Mouse (Mus musculus) CD4-positive, CD25-positive, alpha-beta regulatory T cell, adult 4 months (primary cell): ENCODE results near the gene Hist1h2ah. TPM values are rescaled to one million over a fixed set of nuclear protein-coding genes. Genes with fewer than 3 reads are reported as not detected.
"Not testable (repeated sequence)": the region's sequence is repeated elsewhere in the genome, so short reads cannot be mapped to it uniquely, and the experiment has no call there.

Experiments
- ATAC-seq: one replicate; pipeline ENCODE4 v1.8.0; 2017
- polyA plus RNA-seq, 2 experiments: library from polyadenylated mRNA; unstranded; fragments of 100-300 nt; shearing (Covaris generic); gene quantifications; one replicate each; pipeline ENCODE4 v1.2.1; 2017

Gene Hist1h2ah
- polyA plus RNA-seq, result not detected

DNA sequence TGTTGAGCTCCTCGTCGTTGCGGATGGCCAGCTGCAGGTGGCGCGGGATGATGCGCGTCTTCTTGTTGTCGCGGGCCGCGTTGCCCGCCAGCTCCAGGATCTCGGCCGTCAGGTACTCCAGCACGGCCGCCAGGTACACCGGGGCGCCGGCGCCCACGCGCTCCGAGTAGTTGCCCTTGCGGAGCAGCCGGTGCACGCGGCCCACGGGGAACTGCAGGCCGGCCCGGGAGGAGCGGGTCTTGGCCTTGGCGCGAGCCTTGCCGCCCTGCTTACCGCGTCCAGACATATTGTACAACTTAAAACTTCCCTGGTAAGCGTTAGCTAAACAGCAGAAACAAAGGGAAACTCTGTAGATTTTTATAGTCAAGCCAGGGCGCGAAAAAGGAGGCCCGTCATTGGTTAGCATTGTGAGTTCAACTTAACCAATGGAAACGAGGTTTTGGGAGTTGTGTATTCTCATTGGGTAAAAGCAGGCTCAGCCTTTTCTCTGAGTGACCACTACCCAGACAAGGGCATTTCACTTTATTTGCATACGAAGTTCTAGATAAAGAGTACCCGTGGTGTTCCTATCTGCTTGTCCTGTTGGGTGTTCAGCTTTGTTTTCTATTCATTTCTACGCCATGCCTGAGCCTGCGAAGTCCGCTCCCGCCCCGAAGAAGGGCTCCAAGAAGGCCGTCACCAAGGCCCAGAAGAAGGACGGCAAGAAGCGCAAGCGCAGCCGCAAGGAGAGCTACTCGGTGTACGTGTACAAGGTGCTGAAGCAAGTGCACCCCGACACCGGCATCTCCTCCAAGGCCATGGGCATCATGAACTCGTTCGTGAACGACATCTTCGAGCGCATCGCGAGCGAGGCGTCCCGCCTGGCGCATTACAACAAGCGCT, at the start of gene Hist1h2ah, which contains the start of gene Hist1h2bk:
Hist1h2ah (minus strand) TSS at position 302 of the 882 bp plus-strand sequence.
Hist1h2bk (plus strand) TSS at position 604 of the 882 bp plus-strand sequence.
- ATAC-seq, result peak; percentile 99

DNA sequence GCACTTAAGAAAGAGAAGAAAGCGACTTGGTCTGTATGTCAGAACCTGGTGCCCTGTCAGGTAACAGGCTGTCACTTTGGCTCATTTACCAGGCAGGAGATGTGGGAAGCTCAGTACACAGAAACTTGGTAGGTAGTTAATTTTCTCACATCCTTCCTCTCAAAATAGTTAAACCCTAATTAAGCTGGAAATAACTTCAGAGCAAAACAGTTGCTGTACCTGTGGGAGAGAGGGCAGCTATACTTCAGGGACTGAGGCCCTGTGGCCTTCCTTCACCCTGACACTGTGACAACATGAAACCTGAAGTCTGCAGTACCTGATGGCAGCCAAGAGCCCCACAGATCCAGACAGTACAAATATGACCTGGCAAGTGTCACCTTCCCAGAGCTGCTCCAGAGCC, 48.8 kb upstream of the Hist1h2ah start, which contains the start of gene Vmn1r188:
Vmn1r188 (plus strand) TSS at position 301 of the 400 bp plus-strand sequence.
- not testable (repeated sequence) for ATAC-seq

DNA sequence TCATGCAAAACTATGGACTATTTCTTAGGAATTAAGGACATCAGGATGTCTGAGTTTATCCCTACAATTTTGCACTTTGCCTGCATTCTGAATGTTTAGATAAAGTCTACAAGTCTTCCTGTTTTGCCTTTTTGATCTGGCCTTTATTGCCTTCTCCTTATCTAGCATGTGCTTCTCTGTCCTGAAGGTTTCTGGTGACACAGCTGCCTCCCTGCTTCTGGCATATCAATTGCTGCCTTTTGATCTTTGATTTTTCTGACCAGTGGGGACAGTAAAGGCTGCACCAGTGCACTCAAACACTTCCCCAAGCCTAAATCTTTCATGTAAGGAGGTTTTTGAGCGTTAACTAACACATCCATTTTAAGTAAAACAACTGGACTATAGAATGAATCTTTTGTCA, 28.1 kb upstream of the Hist1h2ah start:
- no peak for ATAC-seq

DNA sequence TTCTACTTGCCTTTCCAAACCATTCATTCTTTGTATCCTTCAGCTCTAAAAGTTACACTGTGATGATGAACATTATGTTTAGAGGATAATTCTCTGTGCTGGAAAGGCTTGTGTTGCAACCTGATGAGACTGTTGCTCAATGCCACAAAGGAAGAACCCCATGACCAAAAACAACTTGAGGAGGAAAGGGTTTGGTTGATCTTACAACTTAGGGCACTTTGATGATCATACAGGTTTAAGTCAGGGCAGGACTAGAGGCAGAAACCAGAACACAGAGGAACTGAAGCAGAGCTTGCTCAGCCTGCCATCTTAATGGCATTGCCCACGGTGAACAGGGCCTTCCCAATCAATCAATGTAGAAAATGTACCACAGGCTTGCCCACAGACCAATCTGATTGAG, 26.1 kb upstream of the Hist1h2ah start:
- ATAC-seq, result no peak

DNA sequence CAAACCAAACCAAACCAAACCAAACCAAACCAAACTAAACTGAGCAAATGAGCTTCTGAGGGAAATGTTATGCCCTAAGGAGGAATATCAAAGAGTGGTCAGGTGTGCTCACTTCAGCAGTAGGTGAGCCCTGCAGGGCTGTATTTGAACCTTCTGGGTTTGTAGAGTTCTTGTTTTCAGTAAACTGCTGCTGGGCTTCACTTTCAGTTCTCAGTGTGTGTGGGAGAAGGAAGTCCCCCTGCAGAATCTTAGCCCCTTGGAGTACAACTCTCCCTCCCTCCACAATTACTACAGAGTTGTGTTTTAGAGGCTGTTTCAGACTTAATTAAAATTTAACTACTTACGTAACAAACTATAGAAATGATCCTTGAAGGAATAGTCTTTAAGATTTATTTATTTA, 18.4 kb upstream of the Hist1h2ah start:
- no peak for ATAC-seq

DNA sequence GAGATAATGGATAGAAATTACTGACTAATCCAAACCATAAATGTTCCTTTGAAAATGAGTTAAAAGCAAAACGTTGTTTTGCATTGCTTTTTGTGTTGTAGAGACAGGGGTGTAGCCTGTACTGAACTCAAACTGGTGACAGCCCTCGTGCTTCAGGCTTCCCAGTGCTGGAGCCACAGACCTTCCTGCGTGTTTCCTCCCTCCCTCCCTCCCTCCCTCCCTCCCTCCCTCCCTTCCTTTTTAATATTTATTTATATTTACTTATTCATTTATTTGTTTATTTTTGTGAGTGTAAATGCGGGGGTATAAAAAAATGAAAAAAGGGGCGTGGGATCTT, 16.1 kb upstream of the Hist1h2ah start:
- ATAC-seq, result no peak

DNA sequence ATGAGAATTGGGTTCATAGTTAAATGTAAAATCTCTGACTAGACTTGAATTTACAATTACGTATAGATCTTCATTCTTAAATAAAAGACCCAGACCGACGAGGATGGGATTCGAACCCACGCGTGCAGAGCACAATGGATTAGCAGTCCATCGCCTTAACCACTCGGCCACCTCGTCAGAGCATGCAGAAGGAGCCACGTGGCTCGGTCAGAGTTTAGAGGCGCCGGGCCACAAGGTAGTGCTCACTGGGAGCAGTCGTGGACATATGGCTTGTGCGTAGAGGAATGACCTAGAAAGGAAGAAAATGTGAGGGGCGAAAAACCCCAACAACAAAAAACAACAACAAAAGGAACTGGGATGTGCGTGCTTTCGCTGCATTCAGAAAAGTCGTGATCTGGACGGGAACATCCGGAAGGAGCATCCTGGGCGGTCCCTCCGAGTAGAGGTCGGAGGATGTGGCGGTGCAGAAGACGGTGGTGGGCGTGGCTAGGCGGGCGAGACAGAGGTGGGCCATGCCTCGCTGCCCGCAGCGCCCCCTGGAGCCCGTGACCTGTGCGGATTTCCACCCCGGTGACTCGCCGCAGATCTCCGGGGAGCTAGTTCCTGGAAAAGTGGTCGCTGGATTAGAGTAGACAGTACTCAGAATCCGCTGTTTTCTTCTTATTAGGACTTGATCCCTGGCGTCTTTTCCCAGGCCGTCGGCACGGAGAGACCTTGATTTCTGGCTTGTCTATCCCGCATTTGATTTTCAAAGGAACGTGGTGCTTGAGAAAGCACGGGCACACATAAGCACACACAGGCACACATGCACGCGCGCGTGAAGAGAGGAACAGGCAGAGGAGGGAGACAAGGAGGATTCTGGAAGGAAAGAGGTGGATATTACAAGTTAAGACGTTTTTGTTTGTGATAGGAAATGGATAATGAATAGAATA, 15.5 kb upstream of the Hist1h2ah start:
- ATAC-seq, result peak; percentile 92

DNA sequence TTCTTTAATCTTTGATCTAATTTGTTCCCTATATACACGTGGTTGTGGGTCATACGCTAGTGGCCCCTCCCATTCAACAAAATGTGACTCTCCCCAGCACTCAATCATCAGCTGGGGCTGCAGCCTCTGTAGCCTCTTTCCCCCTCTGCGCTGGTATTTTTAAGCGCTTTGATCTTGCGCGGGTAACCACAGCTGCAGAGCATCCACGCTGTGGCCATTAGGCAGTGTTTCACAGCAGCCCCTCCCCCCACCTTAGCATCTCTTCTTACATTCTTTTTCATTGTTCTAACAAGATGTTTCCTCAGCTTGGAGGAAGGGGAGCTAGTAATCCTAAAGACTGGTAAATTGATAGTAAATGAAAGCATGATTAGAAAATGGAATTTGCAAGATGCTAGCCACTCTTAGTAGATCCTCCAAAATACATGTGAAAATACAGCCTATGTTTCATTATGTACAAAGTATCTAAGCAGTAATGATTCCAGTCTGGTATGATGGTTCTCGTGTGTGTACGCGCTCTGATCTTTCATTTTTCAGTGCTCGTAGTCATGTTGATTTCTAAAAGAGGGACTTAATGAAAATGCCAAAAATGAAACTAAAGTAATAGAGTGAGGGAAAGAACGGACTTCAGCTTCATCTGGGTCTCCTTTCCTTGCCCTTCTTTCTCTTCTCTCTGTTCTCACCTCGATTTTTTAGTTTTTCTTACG, 14.5 kb upstream of the Hist1h2ah start:
- peak; percentile 59 for ATAC-seq

DNA sequence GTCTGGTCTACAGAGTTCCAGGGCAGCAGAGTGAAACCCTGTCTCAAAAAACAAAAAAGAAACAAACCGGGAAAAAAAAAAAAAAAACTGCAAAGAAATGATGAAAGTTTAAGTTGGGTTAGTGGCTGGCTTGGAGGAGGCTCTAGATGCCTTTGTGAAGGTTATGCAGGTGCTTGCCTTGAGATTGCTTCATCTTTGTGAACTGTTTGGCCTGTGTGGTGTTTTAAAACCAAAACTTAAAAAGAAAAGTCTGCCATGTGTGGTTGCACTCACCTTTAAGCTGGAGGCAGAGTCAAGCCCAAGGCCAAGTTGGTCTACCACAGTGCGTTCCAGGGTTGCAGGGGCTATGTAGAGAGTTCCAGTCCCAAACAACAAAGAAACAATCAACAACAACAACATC, 13.7 kb upstream of the Hist1h2ah start:
- no peak for ATAC-seq

DNA sequence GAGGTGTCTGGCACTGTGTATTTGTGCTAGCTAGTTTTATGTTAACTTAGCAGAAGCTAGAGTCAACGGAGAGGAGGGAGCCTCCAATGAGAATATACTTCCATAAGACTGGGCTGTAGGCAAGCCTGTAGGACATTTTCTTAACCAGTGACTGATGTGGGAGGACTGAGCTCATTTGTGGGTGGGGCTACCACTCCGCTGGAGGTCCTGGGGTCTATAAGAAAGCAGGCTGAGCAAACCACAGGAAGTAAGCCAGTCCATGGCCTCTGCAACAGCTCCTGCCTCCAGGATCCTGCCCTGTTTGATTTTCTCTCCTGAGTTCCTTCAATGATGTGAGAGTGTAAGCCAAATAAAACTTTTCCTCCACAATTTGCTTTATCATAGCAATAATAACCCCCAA, 9.9 kb upstream of the Hist1h2ah start:
- ATAC-seq, result no peak

DNA sequence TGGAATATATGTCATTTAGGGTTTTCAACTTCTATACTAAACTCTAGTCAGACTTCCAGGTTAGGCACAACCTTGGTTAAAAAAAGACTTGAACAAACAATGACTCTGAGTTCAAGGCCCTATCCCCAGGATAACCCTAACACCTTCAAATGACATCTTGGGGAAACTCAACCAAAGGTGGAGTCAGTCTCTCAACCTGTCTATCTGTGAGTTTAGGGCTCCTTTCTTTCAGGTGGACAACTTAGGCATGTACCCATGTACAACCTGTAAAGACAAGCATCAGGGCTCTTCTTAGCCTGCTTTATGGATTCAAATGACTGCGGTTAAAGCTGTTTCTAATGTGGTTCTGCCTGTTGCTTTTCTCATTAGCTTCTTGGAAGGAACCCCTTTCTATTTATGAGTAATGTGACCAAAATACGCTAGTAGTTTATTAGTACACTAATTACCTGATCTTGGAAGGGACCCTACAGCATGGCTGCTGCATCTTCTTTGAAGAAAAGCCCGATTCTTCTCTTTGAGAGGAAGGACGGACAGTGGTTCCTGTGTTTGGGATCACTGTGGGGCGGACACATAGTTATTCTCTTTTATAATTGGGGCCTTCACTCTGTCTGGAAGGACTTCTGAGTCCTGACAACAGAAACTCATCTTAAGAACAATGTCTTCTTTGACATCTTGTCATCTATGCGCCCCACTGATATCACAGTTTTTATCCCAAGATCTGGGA, 9.2 kb upstream of the Hist1h2ah start:
- ATAC-seq, result no peak

DNA sequence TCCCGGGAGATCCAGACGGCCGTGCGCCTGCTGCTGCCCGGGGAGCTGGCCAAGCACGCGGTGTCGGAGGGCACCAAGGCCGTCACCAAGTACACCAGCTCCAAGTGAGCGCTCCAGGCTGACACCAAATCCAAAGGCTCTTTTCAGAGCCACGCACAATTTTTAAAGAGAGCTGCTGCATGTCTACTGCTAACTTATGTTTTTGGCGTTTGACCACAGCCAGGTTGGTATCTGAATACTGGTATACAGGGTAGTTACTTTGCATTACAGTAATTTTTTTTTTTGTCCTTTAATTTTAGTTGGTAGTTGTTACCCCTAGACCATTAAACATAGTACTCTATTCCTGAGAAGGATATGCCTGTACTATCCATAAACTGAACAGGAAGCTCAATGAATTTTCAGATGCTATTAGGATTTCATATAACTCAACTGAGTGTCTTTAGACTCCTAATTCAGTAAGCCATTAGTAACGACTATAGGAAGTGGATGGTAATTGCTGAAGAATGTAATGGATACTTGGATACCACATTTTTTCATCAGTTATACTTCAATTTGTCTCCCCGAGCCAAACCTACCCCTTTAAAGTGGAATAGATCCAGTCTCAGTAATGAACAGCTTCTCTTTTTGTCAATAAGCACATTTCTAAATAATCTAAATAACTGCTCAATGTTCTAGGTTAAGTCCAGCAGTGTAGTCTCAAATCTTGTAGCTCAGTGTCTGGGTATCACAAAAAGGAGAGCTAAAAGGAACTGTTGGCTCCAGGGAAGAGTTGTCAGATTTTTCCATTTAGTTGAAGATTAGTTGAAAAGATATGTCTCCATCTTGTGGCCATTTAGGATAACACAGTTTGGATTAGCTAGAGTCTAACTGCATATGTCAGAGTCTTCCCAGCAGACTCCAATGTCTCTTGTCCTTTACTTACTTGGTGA, 8.4 kb upstream of the Hist1h2ah start:
- no peak for ATAC-seq

DNA sequence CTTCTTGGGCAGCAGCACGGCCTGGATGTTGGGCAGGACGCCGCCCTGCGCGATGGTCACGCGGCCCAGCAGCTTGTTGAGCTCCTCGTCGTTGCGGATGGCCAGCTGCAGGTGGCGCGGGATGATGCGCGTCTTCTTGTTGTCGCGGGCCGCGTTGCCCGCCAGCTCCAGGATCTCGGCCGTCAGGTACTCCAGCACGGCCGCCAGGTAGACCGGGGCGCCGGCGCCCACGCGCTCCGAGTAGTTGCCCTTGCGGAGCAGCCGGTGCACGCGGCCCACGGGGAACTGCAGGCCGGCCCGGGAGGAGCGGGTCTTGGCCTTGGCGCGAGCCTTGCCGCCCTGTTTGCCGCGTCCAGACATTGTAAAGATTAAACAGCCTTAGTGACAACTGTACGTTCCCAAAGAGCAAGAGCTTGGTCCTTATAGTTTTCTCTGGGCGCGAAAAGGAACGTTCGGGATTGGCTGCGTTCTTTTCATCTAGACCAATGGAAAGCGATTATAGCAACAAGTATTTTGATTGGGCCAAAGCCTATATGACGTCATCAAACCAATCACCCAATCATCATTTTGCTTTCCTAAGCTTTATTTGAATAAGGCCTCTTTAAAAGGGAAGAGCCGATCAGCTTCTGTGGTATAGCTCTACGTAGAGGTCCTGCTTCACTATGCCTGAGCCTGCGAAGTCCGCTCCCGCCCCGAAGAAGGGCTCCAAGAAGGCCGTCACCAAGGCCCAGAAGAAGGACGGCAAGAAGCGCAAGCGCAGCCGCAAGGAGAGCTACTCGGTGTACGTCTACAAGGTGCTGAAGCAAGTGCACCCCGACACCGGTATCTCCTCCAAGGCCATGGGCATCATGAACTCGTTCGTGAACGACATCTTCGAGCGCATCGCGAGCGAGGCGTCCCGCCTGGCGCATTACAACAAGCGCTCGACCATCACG, 7.5 kb upstream of the Hist1h2ah start, which contains the start of the genes Hist1h2ag and Hist1h2bj:
Hist1h2ag (minus strand) TSS at position 377 of the 935 bp plus-strand sequence.
Hist1h2bj (plus strand) TSS at position 647 of the 935 bp plus-strand sequence.
- ATAC-seq, result peak; percentile 90

DNA sequence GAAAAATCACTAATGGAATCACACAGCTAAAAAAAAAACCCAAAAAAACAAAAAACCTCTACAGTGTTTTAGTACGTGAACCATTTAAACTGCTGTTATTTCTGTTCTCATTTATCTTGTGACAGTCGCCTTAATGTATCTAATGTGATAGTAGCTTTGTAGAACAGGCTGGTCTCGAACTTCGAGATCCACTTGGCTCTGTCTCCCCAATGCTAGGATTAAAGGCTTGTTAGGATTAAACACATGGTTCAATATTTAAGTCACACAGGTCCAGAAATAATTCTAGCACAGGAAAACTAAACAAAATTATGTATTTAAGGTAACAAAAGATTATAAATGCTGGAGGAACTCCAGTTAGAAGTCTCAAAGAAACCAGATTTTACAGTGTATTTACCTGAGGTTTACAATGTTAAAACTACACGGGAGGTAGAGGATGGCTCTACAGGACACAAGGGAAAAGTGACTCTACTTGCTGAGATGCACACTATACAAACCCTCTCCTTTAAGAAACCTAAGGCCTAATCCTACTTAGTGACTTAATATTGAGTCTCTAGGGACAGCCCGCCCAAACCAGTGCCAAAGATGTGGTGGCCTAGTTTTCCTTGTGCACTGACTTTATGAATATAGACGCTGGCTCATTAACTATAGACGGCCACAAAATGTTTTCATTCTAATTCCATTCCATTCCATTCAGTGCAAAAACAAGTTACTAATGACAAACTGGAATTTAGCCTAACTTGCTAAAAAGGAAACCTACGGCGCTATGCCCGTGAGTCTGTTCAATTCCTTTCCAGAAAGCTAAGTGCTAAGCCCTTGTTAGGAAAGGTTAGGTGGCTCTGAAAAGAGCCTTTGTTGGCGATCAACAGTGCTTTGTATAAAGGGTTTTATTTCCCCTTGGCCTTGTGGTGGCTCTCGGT, 6.5 kb upstream of the Hist1h2ah start:
- ATAC-seq, result no peak

DNA sequence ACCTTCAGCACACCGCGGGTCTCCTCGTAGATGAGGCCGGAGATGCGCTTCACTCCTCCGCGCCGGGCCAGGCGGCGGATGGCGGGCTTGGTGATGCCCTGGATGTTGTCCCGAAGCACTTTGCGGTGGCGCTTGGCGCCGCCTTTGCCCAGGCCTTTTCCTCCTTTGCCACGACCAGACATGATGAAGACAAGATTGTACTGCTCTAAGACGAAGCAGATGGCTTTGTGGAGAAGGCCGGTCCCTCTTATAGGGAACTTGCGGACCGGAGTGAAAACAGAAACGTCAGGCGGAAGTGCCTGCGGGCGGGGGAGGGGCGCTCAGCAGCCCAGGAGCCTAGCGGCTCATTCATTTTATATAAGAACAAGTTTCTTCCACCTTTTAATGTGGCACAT, 5.8 kb upstream of the Hist1h2ah start, which contains the start of gene Hist1h4i:
Hist1h4i (minus strand) TSS at position 221 of the 395 bp plus-strand sequence.
- ATAC-seq, result peak; percentile 64

DNA sequence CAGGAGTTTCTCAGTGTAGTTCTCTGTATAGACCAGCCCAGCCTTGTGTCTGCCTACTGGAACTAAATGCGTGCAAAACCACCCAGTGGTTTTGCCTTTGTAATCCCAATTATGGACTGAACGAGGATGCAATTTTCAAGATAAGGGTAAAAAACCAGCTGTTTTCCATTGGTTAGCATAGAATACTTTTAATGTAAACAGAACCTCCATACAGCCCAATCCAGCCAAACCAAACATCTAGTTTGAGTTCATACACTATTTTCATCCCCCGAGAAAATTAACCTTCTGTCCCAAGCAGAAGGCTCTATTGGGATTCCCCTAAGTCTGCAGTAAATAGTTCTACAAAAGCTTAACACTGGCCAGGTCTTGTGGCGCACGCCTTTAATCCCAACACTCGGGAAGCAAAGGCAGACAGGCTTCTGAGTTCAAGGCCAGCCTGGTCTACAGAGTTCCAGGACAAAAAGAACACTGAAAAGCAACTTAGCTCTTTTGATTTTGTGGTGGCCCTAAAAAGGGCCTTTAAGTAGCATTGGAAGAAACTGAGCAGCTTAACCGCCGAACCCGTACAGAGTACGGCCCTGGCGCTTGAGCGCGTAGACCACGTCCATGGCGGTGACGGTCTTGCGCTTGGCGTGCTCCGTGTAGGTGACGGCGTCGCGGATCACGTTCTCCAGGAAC, 5.2 kb upstream of the Hist1h2ah start:
- no peak for ATAC-seq

DNA sequence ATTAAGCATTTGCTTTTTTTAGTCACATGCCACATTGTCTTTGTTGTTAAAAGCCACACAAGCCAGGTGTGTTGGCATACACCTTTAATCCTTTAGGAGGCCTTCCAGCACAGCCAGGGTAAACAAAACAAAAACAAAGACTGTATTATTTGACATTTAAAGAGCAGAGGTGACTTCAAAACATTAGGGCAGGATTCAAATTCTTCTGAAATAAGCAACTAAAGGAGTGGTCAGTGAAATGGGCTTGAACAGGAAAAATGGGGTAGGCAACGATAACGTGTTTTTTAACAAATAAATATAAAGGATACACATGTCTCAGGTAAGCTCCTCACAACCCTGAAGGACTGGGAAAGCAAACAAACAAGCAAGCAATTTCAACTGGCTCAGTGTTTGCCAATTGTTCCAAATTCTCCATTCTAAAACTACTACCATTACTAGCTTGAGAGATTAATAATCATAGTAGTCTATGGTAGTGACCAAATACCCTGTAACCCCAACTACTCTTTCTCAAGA, 4.6 kb upstream of the Hist1h2ah start:
- ATAC-seq, result no peak
